Mouse (Mus musculus): ENCODE measurements around the gene Emd.

DNA sequence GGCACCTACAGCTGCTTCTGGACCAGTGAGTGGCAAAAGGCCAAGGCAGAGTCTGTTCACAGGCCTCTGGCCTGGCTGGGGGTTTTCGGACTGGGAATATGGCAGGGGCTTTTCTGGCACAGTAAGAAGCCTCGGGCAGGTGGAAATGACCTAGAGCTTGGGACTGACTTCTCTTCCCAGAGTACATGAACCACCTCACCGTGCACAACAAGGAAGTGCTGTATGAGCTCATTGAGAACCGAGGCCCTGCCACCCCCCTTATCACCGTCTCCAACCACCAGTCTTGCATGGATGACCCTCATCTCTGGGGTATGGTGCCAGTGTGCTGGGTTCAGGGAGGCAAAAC lies 28.6 kb downstream of the Emd start:
- no peak for TF ChIP-seq POLR2A (IDR thresholded peaks at IDR 0.05; ENCODE audit: borderline replicate concordance, control insufficient read depth, low read depth, low read length)
- no peak for TF ChIP-seq CTCF (IDR thresholded peaks at IDR 0.05; ENCODE audit: control insufficient read depth, insufficient read depth, low read length)
